In genomic region chr12:82223126-82223815, GRCm38 (mm10) we compare ENCODE assay signal across 22 mouse cellular contexts. TPM values are rescaled to one million over a fixed set of nuclear protein-coding genes. Genes with fewer than 3 reads are reported as not detected.
DNase-seq lines count a peak whose midpoint lies in the region; ATAC-seq and TF ChIP-seq lines count a peak whose summit lies in the region.
"Had no signal": no experiment of that assay in that cellular context is flagged by ENCODE, and none has a peak within 500 bp of the region (broad histone marks: within the 10 kb centered on the region; RNA-seq: fewer than 3 reads in every experiment).

No protein-coding gene starts in this region.

- no peak for ATAC-seq in kidney, embryonic 16.5 days (ENCODE audit: low FRiP score, low TSS enrichment)
- no peak for ATAC-seq in liver, embryonic 11.5 days (replicated peaks; ENCODE audit: low FRiP score)
- ATAC-seq: forebrain, embryonic 16.5 days; inflammation-experienced regulatory T-cells, adult 6 months had no signal

- H3K27ac ChIP-seq in kidney, adult 2 months (ENCODE audit: insufficient read depth, low read depth, low read length), result peak overlapping the region; percentile 71; the same call in 1 of the 2 replicates
- no peak overlapping the region for H3K27ac ChIP-seq in kidney, embryonic 16.5 days (ENCODE audit: low read length)
- no peak overlapping the region for H3K27ac ChIP-seq in bone marrow, adult 2 months (ENCODE audit: control insufficient read depth, insufficient read depth, low read depth, low read length, poor library complexity)
- H3K27ac ChIP-seq in liver, embryonic 11.5 days (ENCODE audit: low read depth, low read length), result no peak overlapping the region
- H3K27ac ChIP-seq in cerebellum, adult 2 months (ENCODE audit: insufficient read depth, low read length), result no peak overlapping the region
- H3K27ac ChIP-seq: embryonic facial prominence, embryonic 10.5 days; limb, embryonic 15.5 days; stomach, embryonic 15.5 days had no signal

- H3K4me3 ChIP-seq in kidney, adult 2 months (ENCODE audit: insufficient read depth, low read depth, low read length), result no peak overlapping the region
- H3K4me3 ChIP-seq in kidney, embryonic 16.5 days (ENCODE audit: low read length), result no peak overlapping the region
- peak overlapping the region; percentile 12 for H3K4me3 ChIP-seq in bone marrow, adult 2 months (replicated peaks; ENCODE audit: control insufficient read depth, low read depth, low read length)
- H3K4me3 ChIP-seq in liver, embryonic 11.5 days (ENCODE audit: low read depth, low read length), result no peak overlapping the region
- peak overlapping the region; percentile 73 for H3K4me3 ChIP-seq in megakaryocyte, embryonic 14.5 days (replicated peaks)
- H3K4me3 ChIP-seq in cerebellum, adult 2 months (replicated peaks; ENCODE audit: insufficient read depth, low read depth, low read length), result no peak overlapping the region
- H3K4me3 ChIP-seq: embryonic facial prominence, embryonic 10.5 days; erythroblast, embryonic 14.5 days; limb, embryonic 15.5 days; stomach, embryonic 15.5 days had no signal

- H3K4me2 ChIP-seq in kidney, embryonic 16.5 days (replicated peaks; ENCODE audit: low read depth, low read length), result no peak overlapping the region
- H3K4me2 ChIP-seq in liver, embryonic 11.5 days, result peak overlapping the region; percentile 31; the same call in 1 of the 2 replicates
- H3K4me2 ChIP-seq: limb, embryonic 15.5 days; stomach, embryonic 15.5 days had no signal

- peak; percentile 75 for DNase-seq in kidney, adult 2 months
- DNase-seq in liver, embryonic 11.5 days (ENCODE audit: low spot score), result no peak
- no peak for DNase-seq in cerebellum, adult 2 months
- no peak for DNase-seq in heart, postnatal 25 days (ENCODE audit: low spot score)
- no peak for DNase-seq in gastrocnemius, adult 8-10 months (ENCODE audit: low spot score in 2 of 2)
- DNase-seq: adrenal gland, postnatal 10 days; cerebellum, postnatal 25 days; gastrocnemius, postnatal 36 days; layer of hippocampus, adult 9-11 months; lung, postnatal 36 days; midbrain, embryonic 14.5 days; right cerebral cortex, adult 18-20 months; thymus, postnatal 14 days had no signal

- no peak overlapping the region for H3K9ac ChIP-seq in kidney, embryonic 16.5 days (replicated peaks; ENCODE audit: low read length)
- H3K9ac ChIP-seq in liver, embryonic 11.5 days (ENCODE audit: low read depth, low read length), result no peak overlapping the region
- H3K9ac ChIP-seq: limb, embryonic 15.5 days; stomach, embryonic 15.5 days had no signal

- no peak for TF ChIP-seq CTCF in kidney, adult 2 months (conservative IDR thresholded peaks at IDR 0.05; ENCODE audit: insufficient read depth, insufficient read length, low read depth, low read length)
- no peak for TF ChIP-seq CTCF in bone marrow, adult 2 months (IDR thresholded peaks at IDR 0.05; ENCODE audit: control insufficient read depth, insufficient read depth, low read length)
- no peak for TF ChIP-seq CTCF in cerebellum, adult 2 months (IDR thresholded peaks at IDR 0.05; ENCODE audit: borderline replicate concordance, insufficient read depth, low read depth, low read length)

- 48% methylated on average over 9 of the region's 9 CpGs for WGBS in kidney, adult 2 months
- WGBS in kidney, embryonic 16.5 days, result 56% methylated on average over 9 of the region's 9 CpGs
- 12% methylated on average over 9 of the region's 9 CpGs for WGBS in bone marrow, adult 2 months
- whole genome bisulfite sequencing in liver, embryonic 11.5 days, result 38% methylated on average over 9 of the region's 9 CpGs
- 88% methylated on average over 9 of the region's 9 CpGs for WGBS in cerebellum, adult 2 months

- intact Hi-C loops in heart, postnatal 25 days (cut with DNase I), result no loop called here

- no peaks in the 10 kb centered on the region for H3K27me3 ChIP-seq in kidney, adult 2 months (replicated peaks; ENCODE audit: control insufficient read depth, insufficient read depth, low read length)
- no peaks in the 10 kb centered on the region for H3K27me3 ChIP-seq in kidney, embryonic 16.5 days (ENCODE audit: insufficient read depth, low read length)
- H3K27me3 ChIP-seq in liver, embryonic 11.5 days (replicated peaks; ENCODE audit: control insufficient read depth, insufficient read depth, low read length), result no peaks in the 10 kb centered on the region
- no peaks in the 10 kb centered on the region for H3K27me3 ChIP-seq in megakaryocyte, embryonic 14.5 days (replicated peaks)
- H3K27me3 ChIP-seq in cerebellum, adult 2 months (ENCODE audit: control insufficient read depth, insufficient read depth, low read length), result no peaks in the 10 kb centered on the region
- H3K27me3 ChIP-seq: limb, embryonic 15.5 days; stomach, embryonic 15.5 days had no signal

- no peaks in the 10 kb centered on the region for H3K9me3 ChIP-seq in kidney, embryonic 16.5 days (ENCODE audit: low read length)
- no peaks in the 10 kb centered on the region for H3K9me3 ChIP-seq in liver, embryonic 11.5 days (ENCODE audit: control insufficient read depth, low read length)
- H3K9me3 ChIP-seq in megakaryocyte, embryonic 14.5 days, result no peaks in the 10 kb centered on the region
- H3K9me3 ChIP-seq: embryonic facial prominence, embryonic 10.5 days; limb, embryonic 15.5 days; stomach, embryonic 15.5 days had no signal

- peaks cover 31% of the 10 kb centered on the region for H3K4me1 ChIP-seq in kidney, adult 2 months (ENCODE audit: control insufficient read depth, insufficient read depth, low read length)
- peaks cover 55% of the 10 kb centered on the region for H3K4me1 ChIP-seq in kidney, embryonic 16.5 days (ENCODE audit: insufficient read depth, low read length)
- peaks cover 11% of the 10 kb centered on the region for H3K4me1 ChIP-seq in bone marrow, adult 2 months (ENCODE audit: control insufficient read depth, insufficient read depth, low read length)
- H3K4me1 ChIP-seq in liver, embryonic 11.5 days (replicated peaks; ENCODE audit: control insufficient read depth, insufficient read depth, low read length), result peaks cover 39% of the 10 kb centered on the region
- H3K4me1 ChIP-seq in megakaryocyte, embryonic 14.5 days, result peaks cover 96% of the 10 kb centered on the region
- peaks cover 3% of the 10 kb centered on the region; the same call in 1 of the 2 replicates for H3K4me1 ChIP-seq in cerebellum, adult 2 months (ENCODE audit: control insufficient read depth, insufficient read depth, low read length)
- H3K4me1 ChIP-seq: stomach, embryonic 15.5 days had no signal

- no peaks in the 10 kb centered on the region for H3K36me3 ChIP-seq in kidney, adult 2 months (ENCODE audit: control insufficient read depth, insufficient read depth, low read length)
- H3K36me3 ChIP-seq in kidney, embryonic 16.5 days (ENCODE audit: insufficient read depth, low read length), result no peaks in the 10 kb centered on the region
- H3K36me3 ChIP-seq in liver, embryonic 11.5 days (ENCODE audit: control insufficient read depth, insufficient read depth, low read length), result no peaks in the 10 kb centered on the region
- H3K36me3 ChIP-seq in megakaryocyte, embryonic 14.5 days (replicated peaks; ENCODE audit: low read length), result peaks cover 12% of the 10 kb centered on the region
- H3K36me3 ChIP-seq: embryonic facial prominence, embryonic 10.5 days; limb, embryonic 15.5 days; stomach, embryonic 15.5 days had no signal

- TF ChIP-seq POLR2A in kidney, adult 2 months (IDR thresholded peaks at IDR 0.05; ENCODE audit: low read depth, low read length), result no peak
- no peak for TF ChIP-seq POLR2A in bone marrow, adult 2 months (IDR thresholded peaks at IDR 0.05; ENCODE audit: borderline replicate concordance, control insufficient read depth, low read depth, low read length)
- no peak for TF ChIP-seq POLR2A in cerebellum, adult 2 months (IDR thresholded peaks at IDR 0.05; ENCODE audit: borderline replicate concordance, insufficient read depth, low read length)

RNA-seq across cellular contexts. Expression of gene Sipa1l1, which starts 54.2 kb away (rescaled TPM):
- polyA plus RNA-seq in kidney, adult 2 months (2012; rRNA removed), result 34.0 and 34.1 TPM in 2 replicates
- 37.3 and 42.3 TPM in 2 replicates for polyA plus RNA-seq in kidney, embryonic 16.5 days (2015; fragmentation: Nextera tagmentation; extraction: Ambion mirVana)
- polyA plus RNA-seq in bone marrow, adult 2 months (2011; ENCODE audit: insufficient read depth, insufficient read length, low replicate concordance, missing spikeins), result 4.4 and 13.5 TPM in 2 replicates
- 21.0 and 21.1 TPM in 2 replicates for polyA plus RNA-seq in liver, embryonic 11.5 days (2014; fragmentation: Nextera tagmentation; extraction: Ambion mirVana)
- polyA plus RNA-seq in megakaryocyte, embryonic 14.5 days (2012; ENCODE audit: insufficient read depth, low replicate concordance), result 9.3 and 12.0 TPM in 2 replicates
- 35.1 and 38.0 TPM in 2 replicates for polyA plus RNA-seq in cerebellum, adult 2 months (2012; rRNA removed)
- total RNA-seq in heart, postnatal 25 days (2021), result 10 to 100 TPM in 1 of 2 experiments, 1 to 10 TPM in 1; 8.7 to 10.3 TPM
- 1 to 10 TPM; 6.1 to 9.7 (median 7.3) TPM for total RNA-seq in gastrocnemius, adult 8-10 months (2022)

Comparison
In these comparisons a context has a peak if more than half of its experiments do, and no peak if none do; other contexts are left out.
1. H3K4me3 ChIP-seq: peak in bone marrow, adult 2 months (single experiment) and megakaryocyte, embryonic 14.5 days (single experiment); none in kidney, adult 2 months (single experiment), kidney, embryonic 16.5 days (single experiment), liver, embryonic 11.5 days (single experiment) and cerebellum, adult 2 months (single experiment).